In genomic region chr5:107645935-107646334, GRCm38 (mm10) we compare ENCODE assay signal across 28 mouse cellular contexts. TPM values are rescaled to one million over a fixed set of nuclear protein-coding genes. Genes with fewer than 3 reads are reported as not detected.
DNase-seq lines count a peak whose midpoint lies in the region; ATAC-seq and TF ChIP-seq lines count a peak whose summit lies in the region.
"Had no signal": no experiment of that assay in that cellular context is flagged by ENCODE, and none has a peak within 500 bp of the region (broad histone marks: within the 10 kb centered on the region; RNA-seq: fewer than 3 reads in every experiment).

No protein-coding gene starts in this region.

- peak; percentile 58 for ATAC-seq in inflammation-experienced regulatory T-cells, adult 6 months
- ATAC-seq: forebrain, embryonic 13.5 days; forebrain, postnatal 0 days; hindbrain, postnatal 0 days; intestine, embryonic 15.5 days; Patski had no signal

- H3K4me1 ChIP-seq in CH12.LX (ENCODE audit: control insufficient read depth in 1 of 2, insufficient read depth in 2 of 2) = peaks cover 13 to 59% of the 10 kb centered on the region in 2 experiments; a peak in 3 of 4 replicates
- H3K4me1 ChIP-seq: forebrain, embryonic 10.5 days; forebrain, embryonic 13.5 days; heart, embryonic 10.5 days; heart, embryonic 13.5 days; intestine, embryonic 15.5 days had no signal

- no peaks in the 10 kb centered on the region for H3K79me2 ChIP-seq in CH12.LX (replicated peaks; ENCODE audit: control insufficient read depth, extremely low read depth, insufficient read depth, poor library complexity, severe bottlenecking)

- H3K9me3 ChIP-seq in CH12.LX (replicated peaks; ENCODE audit: low read length) = peaks cover 4% of the 10 kb centered on the region
- H3K9me3 ChIP-seq: forebrain, embryonic 10.5 days; forebrain, embryonic 13.5 days; G1E; heart, embryonic 10.5 days; heart, embryonic 13.5 days; intestine, embryonic 15.5 days had no signal

- DNase-seq in A20 (ENCODE audit: low read depth, low spot score) (peak; percentile 85), CH12.LX (ENCODE audit: extremely low read depth) (peak; percentile 31)
- peak; percentile 51 for DNase-seq in CD4-positive helper T cell, adult 2 months (ENCODE audit: low read depth, low spot score)
- no peak for DNase-seq in thymus, postnatal 0 days (ENCODE audit: low spot score)
- DNase-seq in cerebellum, adult 8-10 months = no peak
- DNase-seq in embryo, embryonic 10 days (ENCODE audit: low spot score) = no peak
- DNase-seq in heart, adult 18-20 months = no peak
- DNase-seq: adrenal gland, adult 2 months; adrenal gland, postnatal 14 days; cerebellum, adult 11 months; cerebellum, adult 2 months; cerebellum, postnatal 10 days; cerebellum, postnatal 36 days; forebrain, postnatal 0 days; gastrocnemius, postnatal 25 days; heart, adult 2 months; heart, postnatal 14 days; heart, postnatal 4 days had no signal

- no peaks in the 10 kb centered on the region for H3K27me3 ChIP-seq in CH12.LX (replicated peaks)
- H3K27me3 ChIP-seq: forebrain, embryonic 13.5 days; heart, embryonic 13.5 days; intestine, embryonic 15.5 days; Patski had no signal

- no peak for TF ChIP-seq RAD21 in CH12.LX (IDR thresholded peaks at IDR 0.05; ENCODE audit: low read depth, low read length)

- dilution Hi-C loops in CH12.LX (cut with MboI; ENCODE audit: extremely low pct_ligation_motif_present, extremely low pct_unique_long_range_greater_than_20kb, low sequenced_read_pairs) = no loop called here

- no peak overlapping the region for H3K4me2 ChIP-seq in CH12.LX (ENCODE audit: insufficient read depth, low read depth, poor library complexity, severe bottlenecking)
- H3K4me2 ChIP-seq: forebrain, embryonic 13.5 days; heart, embryonic 13.5 days; hindbrain, embryonic 14.5 days; intestine, embryonic 15.5 days had no signal

- in situ Hi-C loops in CH12.LX (cut with MboI; ENCODE audit: low pct_ligation_motif_present, low pct_unique_long_range_greater_than_20kb, low sequenced_read_pairs) = no loop called here

- no peak overlapping the region for H3K4me3 ChIP-seq in CH12.LX (replicated peaks in 1 of 3; ENCODE audit: low read depth in 2 of 3, low read length in 2 of 3, poor library complexity in 1 of 3)
- H3K4me3 ChIP-seq: forebrain, embryonic 10.5 days; forebrain, embryonic 13.5 days; heart, adult 2 months; heart, embryonic 10.5 days; heart, embryonic 13.5 days; intestine, embryonic 15.5 days had no signal

- TF ChIP-seq POLR2A in CH12.LX (IDR thresholded peaks at IDR 0.05; ENCODE audit: low read depth, low read length) = no peak

- TF ChIP-seq EP300 in CH12.LX (IDR thresholded peaks at IDR 0.05; ENCODE audit: low read length) = no peak

- peaks cover 18 to 78% of the 10 kb centered on the region in 2 experiments for H3K36me3 ChIP-seq in CH12.LX (replicated peaks in 1 of 2; ENCODE audit: control insufficient read depth in 1 of 2, insufficient read depth in 1 of 2, low read length in 1 of 2)
- H3K36me3 ChIP-seq: intestine, embryonic 15.5 days had no signal

- no peak overlapping the region for H3K9ac ChIP-seq in CH12.LX (ENCODE audit: insufficient read depth, low read depth)
- H3K9ac ChIP-seq: forebrain, embryonic 13.5 days; forebrain, postnatal 0 days; heart, embryonic 13.5 days; hindbrain, embryonic 14.5 days; intestine, embryonic 15.5 days had no signal

- no peak overlapping the region for H3K27ac ChIP-seq in CH12.LX (ENCODE audit: insufficient read depth, low read depth)
- H3K27ac ChIP-seq: forebrain, embryonic 10.5 days; forebrain, embryonic 13.5 days; heart, adult 2 months; heart, embryonic 10.5 days; heart, embryonic 13.5 days; hindbrain, embryonic 14.5 days; hindbrain, postnatal 0 days; intestine, embryonic 15.5 days had no signal

- TF ChIP-seq CTCF in CH12.LX (conservative IDR thresholded peaks at IDR 0.05 in 1 of 2, IDR thresholded peaks at IDR 0.05 in 1 of 2; ENCODE audit: low read depth in 2 of 2, low read length in 2 of 2) = no peak

TF ChIP-seq in CH12.LX, 34 proteins besides CTCF, POLR2A, EP300 and RAD21:
- TF ChIP-seq POLR2AphosphoS2 (IDR thresholded peaks at IDR 0.05; ENCODE audit: low read depth, low read length) (no peak), JUND (conservative IDR thresholded peaks at IDR 0.05; ENCODE audit: low read depth, low read length) (peak; percentile 63; the same call in 1 of the 2 replicates), TCF12 (IDR thresholded peaks at IDR 0.05; ENCODE audit: low read depth, low read length) (no peak), IRF4 (IDR thresholded peaks at IDR 0.05; ENCODE audit: low read depth, low read length) (peak; percentile 78)

RNA-seq across cellular contexts. Expression of gene Glmn, which starts 48.2 kb away (rescaled TPM):
- 11.6 and 16.9 TPM in 2 replicates for total RNA-seq in CH12.LX (2012; rRNA removed)
- total RNA-seq in CH12.LX (2014; rRNA removed) = 28.2 and 32.2 TPM in 2 replicates
- 25.1 and 29.1 TPM in 2 replicates for polyA plus RNA-seq in CH12.LX (2012; ENCODE audit: insufficient read length, low read depth)
- 10 to 100 TPM; 25.3 to 34.8 (median 29.2) TPM for polyA plus RNA-seq in inflammation-experienced regulatory T-cells, adult 6 months (2017; shearing (Covaris generic))
- 23.6 and 28.4 TPM in 2 replicates for polyA plus RNA-seq in thymus, postnatal 0 days (2015; fragmentation: Nextera tagmentation; extraction: Ambion mirVana)
- 1 to 10 TPM; 3.8 to 4.2 TPM for total RNA-seq in heart, adult 18-20 months (2021)

RNA-seq across cellular contexts. Expression of gene Rpap2, which starts 48.8 kb away (rescaled TPM):
- total RNA-seq in CH12.LX (2012; rRNA removed) = 24.3 and 27.0 TPM in 2 replicates
- total RNA-seq in CH12.LX (2014; rRNA removed) = 38.1 and 42.7 TPM in 2 replicates
- 28.3 and 31.0 TPM in 2 replicates for polyA plus RNA-seq in CH12.LX (2012; ENCODE audit: insufficient read length, low read depth)
- 10 to 100 TPM; 36.2 to 42.6 (median 42.6) TPM for polyA plus RNA-seq in inflammation-experienced regulatory T-cells, adult 6 months (2017; shearing (Covaris generic))
- polyA plus RNA-seq in thymus, postnatal 0 days (2015; fragmentation: Nextera tagmentation; extraction: Ambion mirVana) = 20.2 and 22.7 TPM in 2 replicates
- total RNA-seq in heart, adult 18-20 months (2021) = 1 to 10 TPM; 6.8 to 9.6 TPM

Comparison
In these comparisons a context has a peak if more than half of its experiments do, and no peak if none do; other contexts are left out.
1. DNase-seq: peak in A20 (single experiment), CD4-positive helper T cell, adult 2 months (single experiment) and CH12.LX (single experiment); none in thymus, postnatal 0 days (single experiment), cerebellum, adult 8-10 months (single experiment), embryo, embryonic 10 days (single experiment) and heart, adult 18-20 months (0 of 2).